ENCODE assay signal across 10 mouse cellular contexts in genomic region chr8:84770100-84770953, GRCm38 (mm10). TPM values are rescaled to one million over a fixed set of nuclear protein-coding genes. Genes with fewer than 3 reads are reported as not detected.
DNase-seq lines count a peak whose midpoint lies in the region; ATAC-seq and TF ChIP-seq lines count a peak whose summit lies in the region.
"Had no signal": no experiment of that assay in that cellular context is flagged by ENCODE, and none has a peak within 500 bp of the region (broad histone marks: within the 10 kb centered on the region; RNA-seq: fewer than 3 reads in every experiment).

No protein-coding gene starts in this region.

- peak; percentile 51 for DNase-seq in liver, postnatal 0 days
- DNase-seq in liver, embryonic 11.5 days (ENCODE audit: low spot score) = no peak
- no peak for DNase-seq in forebrain, postnatal 0 days
- no peak for DNase-seq in urinary bladder, postnatal 14 days (ENCODE audit: low spot score)
- DNase-seq in kidney, postnatal 10 days = no peak
- DNase-seq: adrenal gland, postnatal 36 days; spleen, adult 18-20 months had no signal

- H3K4me2 ChIP-seq in liver, postnatal 0 days (ENCODE audit: low read depth, low read length) = no peak overlapping the region
- H3K4me2 ChIP-seq in liver, embryonic 11.5 days = no peak overlapping the region
- peak overlapping the region; percentile 71 for H3K4me2 ChIP-seq in forebrain, postnatal 0 days (ENCODE audit: low read depth)
- H3K4me2 ChIP-seq in lung, embryonic 15.5 days = peak overlapping the region; percentile 56
- H3K4me2 ChIP-seq in stomach, embryonic 15.5 days = peak overlapping the region; percentile 23; the same call in 1 of the 2 replicates

- peak; percentile 86 for ATAC-seq in liver, postnatal 0 days
- no peak for ATAC-seq in liver, embryonic 11.5 days (replicated peaks; ENCODE audit: low FRiP score)
- ATAC-seq in forebrain, postnatal 0 days = no peak
- ATAC-seq in lung, embryonic 15.5 days (ENCODE audit: borderline replicate concordance, extremely low read depth, low FRiP score, low TSS enrichment) = no peak
- ATAC-seq in stomach, embryonic 15.5 days (ENCODE audit: insufficient read depth, low FRiP score, low read depth) = peak; percentile 67

- no peak for TF ChIP-seq CTCF in liver, postnatal 0 days (IDR thresholded peaks at IDR 0.05; ENCODE audit: low read depth)
- no peak for TF ChIP-seq CTCF in forebrain, postnatal 0 days (IDR thresholded peaks at IDR 0.05; ENCODE audit: low read depth)

- H3K9ac ChIP-seq in liver, postnatal 0 days (replicated peaks) = no peak overlapping the region
- no peak overlapping the region for H3K9ac ChIP-seq in liver, embryonic 11.5 days (ENCODE audit: low read depth, low read length)
- H3K9ac ChIP-seq in forebrain, postnatal 0 days = peak overlapping the region; percentile 57
- no peak overlapping the region for H3K9ac ChIP-seq in lung, embryonic 15.5 days
- H3K9ac ChIP-seq in stomach, embryonic 15.5 days = no peak overlapping the region

- peaks cover 9% of the 10 kb centered on the region for H3K4me1 ChIP-seq in liver, postnatal 0 days (ENCODE audit: insufficient read depth)
- H3K4me1 ChIP-seq in liver, embryonic 11.5 days (replicated peaks; ENCODE audit: control insufficient read depth, insufficient read depth, low read length) = peaks cover 4% of the 10 kb centered on the region; the same call in 1 of the 2 replicates
- H3K4me1 ChIP-seq in forebrain, postnatal 0 days (ENCODE audit: insufficient read depth) = peaks cover 9% of the 10 kb centered on the region
- H3K4me1 ChIP-seq in lung, embryonic 15.5 days = peaks cover 77% of the 10 kb centered on the region
- H3K4me1 ChIP-seq in stomach, embryonic 15.5 days = peaks cover 50% of the 10 kb centered on the region

- no peak overlapping the region for H3K4me3 ChIP-seq in liver, postnatal 0 days (ENCODE audit: low read depth, low read length)
- H3K4me3 ChIP-seq in liver, embryonic 11.5 days (ENCODE audit: low read depth, low read length) = no peak overlapping the region
- peak overlapping the region; percentile 48 for H3K4me3 ChIP-seq in forebrain, postnatal 0 days (ENCODE audit: low read depth, low read length)
- peak overlapping the region; percentile 6; the same call in 1 of the 2 replicates for H3K4me3 ChIP-seq in lung, embryonic 15.5 days
- H3K4me3 ChIP-seq in stomach, embryonic 15.5 days (replicated peaks) = no peak overlapping the region; the same call in 1 of the 2 replicates

- H3K9me3 ChIP-seq in liver, postnatal 0 days (ENCODE audit: low read length) = no peaks in the 10 kb centered on the region
- H3K9me3 ChIP-seq in liver, embryonic 11.5 days (ENCODE audit: control insufficient read depth, low read length) = no peaks in the 10 kb centered on the region
- no peaks in the 10 kb centered on the region for H3K9me3 ChIP-seq in forebrain, postnatal 0 days (ENCODE audit: low read length)
- no peaks in the 10 kb centered on the region for H3K9me3 ChIP-seq in lung, embryonic 15.5 days
- no peaks in the 10 kb centered on the region for H3K9me3 ChIP-seq in stomach, embryonic 15.5 days
- H3K9me3 ChIP-seq: G1E had no signal

- 55% methylated on average over 12 of the region's 12 CpGs for WGBS in liver, postnatal 0 days (ENCODE audit: insufficient replicate concordance)
- WGBS in liver, embryonic 11.5 days = 49% methylated on average over 12 of the region's 12 CpGs
- 26% methylated on average over 12 of the region's 12 CpGs for WGBS in forebrain, postnatal 0 days
- 33% methylated on average over 12 of the region's 12 CpGs for WGBS in lung, embryonic 15.5 days
- 45% methylated on average over 12 of the region's 12 CpGs for WGBS in stomach, embryonic 15.5 days

- TF ChIP-seq EP300 in liver, postnatal 0 days (IDR thresholded peaks at IDR 0.05; ENCODE audit: low read depth) = no peak

- peaks cover 35% of the 10 kb centered on the region for H3K27me3 ChIP-seq in liver, postnatal 0 days (ENCODE audit: insufficient read depth, low read length)
- peaks cover 85% of the 10 kb centered on the region for H3K27me3 ChIP-seq in liver, embryonic 11.5 days (replicated peaks; ENCODE audit: control insufficient read depth, insufficient read depth, low read length)
- H3K27me3 ChIP-seq in forebrain, postnatal 0 days (ENCODE audit: insufficient read depth, low read length) = no peaks in the 10 kb centered on the region
- no peaks in the 10 kb centered on the region for H3K27me3 ChIP-seq in lung, embryonic 15.5 days
- H3K27me3 ChIP-seq in stomach, embryonic 15.5 days (replicated peaks) = peaks cover 16% of the 10 kb centered on the region; the same call in 1 of the 2 replicates

- no peaks in the 10 kb centered on the region for H3K36me3 ChIP-seq in liver, postnatal 0 days (replicated peaks; ENCODE audit: insufficient read depth, low read length)
- no peaks in the 10 kb centered on the region for H3K36me3 ChIP-seq in liver, embryonic 11.5 days (ENCODE audit: control insufficient read depth, insufficient read depth, low read length)
- peaks cover 12% of the 10 kb centered on the region; the same call in 1 of the 2 replicates for H3K36me3 ChIP-seq in forebrain, postnatal 0 days (ENCODE audit: insufficient read depth)
- H3K36me3 ChIP-seq in lung, embryonic 15.5 days = peaks cover 25% of the 10 kb centered on the region
- H3K36me3 ChIP-seq in stomach, embryonic 15.5 days = peaks cover 15% of the 10 kb centered on the region; the same call in 1 of the 2 replicates

- no peak overlapping the region for H3K27ac ChIP-seq in liver, postnatal 0 days (ENCODE audit: low read depth)
- H3K27ac ChIP-seq in liver, embryonic 11.5 days (ENCODE audit: low read depth, low read length) = no peak overlapping the region
- H3K27ac ChIP-seq in forebrain, postnatal 0 days (ENCODE audit: low read depth, low read length) = peak overlapping the region; percentile 95
- peak overlapping the region; percentile 89 for H3K27ac ChIP-seq in lung, embryonic 15.5 days
- H3K27ac ChIP-seq in stomach, embryonic 15.5 days = peak overlapping the region; percentile 84

RNA-seq across cellular contexts. Expression of gene Nfix, which starts 29.8 kb away (rescaled TPM):
- polyA plus RNA-seq in liver, postnatal 0 days (2015; fragmentation: Nextera tagmentation; extraction: Ambion mirVana) = 4.7 and 5.4 TPM in 2 replicates
- 5.0 and 7.1 TPM in 2 replicates for polyA plus RNA-seq in liver, embryonic 11.5 days (2014; fragmentation: Nextera tagmentation; extraction: Ambion mirVana)
- total RNA-seq in forebrain, postnatal 0 days (2014; rRNA removed) = 111 and 116 TPM in 2 replicates
- polyA plus RNA-seq in forebrain, postnatal 0 days (2015; fragmentation: Nextera tagmentation; extraction: Ambion mirVana) = 347 and 376 TPM in 2 replicates
- polyA plus RNA-seq in lung, embryonic 15.5 days (2015; fragmentation: Nextera tagmentation; extraction: Ambion mirVana) = 39.2 and 42.7 TPM in 2 replicates
- 28.7 and 29.3 TPM in 2 replicates for polyA plus RNA-seq in stomach, embryonic 15.5 days (2015; fragmentation: Nextera tagmentation; extraction: Ambion mirVana)

RNA-seq across cellular contexts. Expression of gene G430095P16Rik, which starts 47.5 kb away (rescaled TPM):
- 4.8 and 6.3 TPM in 2 replicates for polyA plus RNA-seq in liver, postnatal 0 days (2015; fragmentation: Nextera tagmentation; extraction: Ambion mirVana)
- polyA plus RNA-seq in liver, embryonic 11.5 days (2014; fragmentation: Nextera tagmentation; extraction: Ambion mirVana) = 11.8 and 12.3 TPM in 2 replicates
- not detected in 2 replicates for total RNA-seq in forebrain, postnatal 0 days (2014; rRNA removed)
- polyA plus RNA-seq in forebrain, postnatal 0 days (2015; fragmentation: Nextera tagmentation; extraction: Ambion mirVana) = 0.56 and 1.0 TPM in 2 replicates
- polyA plus RNA-seq in lung, embryonic 15.5 days (2015; fragmentation: Nextera tagmentation; extraction: Ambion mirVana) = 3.4 and 4.4 TPM in 2 replicates
- polyA plus RNA-seq in stomach, embryonic 15.5 days (2015; fragmentation: Nextera tagmentation; extraction: Ambion mirVana) = 3.5 and 4.1 TPM in 2 replicates

RNA-seq across cellular contexts. Expression of gene Dand5, which starts 52.3 kb away (rescaled TPM):
- polyA plus RNA-seq in liver, postnatal 0 days (2015; fragmentation: Nextera tagmentation; extraction: Ambion mirVana) = 2.4 and 2.5 TPM in 2 replicates
- 4.5 and 4.9 TPM in 2 replicates for polyA plus RNA-seq in liver, embryonic 11.5 days (2014; fragmentation: Nextera tagmentation; extraction: Ambion mirVana)
- 4.7 and 6.9 TPM in 2 replicates for total RNA-seq in forebrain, postnatal 0 days (2014; rRNA removed)
- 8.2 and 10.0 TPM in 2 replicates for polyA plus RNA-seq in forebrain, postnatal 0 days (2015; fragmentation: Nextera tagmentation; extraction: Ambion mirVana)
- 6.0 and 6.3 TPM in 2 replicates for polyA plus RNA-seq in lung, embryonic 15.5 days (2015; fragmentation: Nextera tagmentation; extraction: Ambion mirVana)
- polyA plus RNA-seq in stomach, embryonic 15.5 days (2015; fragmentation: Nextera tagmentation; extraction: Ambion mirVana) = 6.3 and 6.9 TPM in 2 replicates

Comparison
In these comparisons a context has a peak if more than half of its experiments do, and no peak if none do; other contexts are left out.
1. ATAC-seq: peak in liver, postnatal 0 days (single experiment) and stomach, embryonic 15.5 days (single experiment); none in liver, embryonic 11.5 days (single experiment), forebrain, postnatal 0 days (single experiment) and lung, embryonic 15.5 days (single experiment).
2. H3K27ac ChIP-seq: peak in forebrain, postnatal 0 days (single experiment), lung, embryonic 15.5 days (single experiment) and stomach, embryonic 15.5 days (single experiment); none in liver, postnatal 0 days (single experiment) and liver, embryonic 11.5 days (single experiment).
3. H3K4me2 ChIP-seq: peak in forebrain, postnatal 0 days (single experiment), lung, embryonic 15.5 days (single experiment) and stomach, embryonic 15.5 days (single experiment); none in liver, postnatal 0 days (single experiment) and liver, embryonic 11.5 days (single experiment).
4. H3K4me3 ChIP-seq: peak in forebrain, postnatal 0 days (single experiment) and lung, embryonic 15.5 days (single experiment); none in liver, postnatal 0 days (single experiment), liver, embryonic 11.5 days (single experiment) and stomach, embryonic 15.5 days (single experiment).